Mouse (Mus musculus): ENCODE measurements around the gene Sec22c.

- TF ChIP-seq POLR2A (IDR thresholded peaks at IDR 0.05; ENCODE audit: low read depth, low read length) (peak; percentile 61), CTCF (IDR thresholded peaks at IDR 0.05; ENCODE audit: borderline replicate concordance, insufficient read depth, low read length) (no peak)
Observed at GRCm38 (mm10) chr9:121709898-121710583, 4.8 kb upstream of the Sec22c start, which contains the start of gene Ss18l2.
